Mouse (Mus musculus) CH12.LX (cell line): ENCODE data around the gene Col25a1. TPM values are rescaled to one million over a fixed set of nuclear protein-coding genes. Genes with fewer than 3 reads are reported as not detected.

Experiments
- DNase-seq: peaks from one replicate; pipeline ENCODE4 v3.0.0-alpha.2; 2013; ENCODE audit errors: extremely low read depth
- H3K27ac ChIP-seq: 2 replicates; pipeline ENCODE4 v1.5.1; 2012; ENCODE audit warnings: low read depth, mild to moderate bottlenecking, control low read depth, moderate library complexity; ENCODE audit not compliant: insufficient read depth
- H3K27me3 ChIP-seq: replicated peaks from 2 replicates; pipeline ENCODE3; 2012; ENCODE audit warnings: inconsistent platforms
- H3K36me3 ChIP-seq, 2 experiments: replicated peaks in 1 of 2; 2 replicates each; pipeline versions ENCODE3 to v1.6.1; 2012; ENCODE audit warnings: inconsistent platforms in 1 of 2, low read length in 1 of 2, mild to moderate bottlenecking in 1 of 2, mixed read lengths in 1 of 2, moderate library complexity in 1 of 2; ENCODE audit not compliant: control insufficient read depth in 1 of 2, insufficient read depth in 1 of 2
- H3K4me1 ChIP-seq, 2 experiments: 2 replicates each; pipeline ENCODE4 v1.6.1; 2012; ENCODE audit warnings: inconsistent platforms in 1 of 2, moderate library complexity in 1 of 2; ENCODE audit not compliant: insufficient read depth in 2 of 2, control insufficient read depth in 1 of 2
- H3K4me2 ChIP-seq: 2 replicates; pipeline ENCODE4 v1.6.1; 2012; ENCODE audit warnings: low read depth, mild to moderate bottlenecking, control low read depth; ENCODE audit not compliant: poor library complexity, insufficient read depth, severe bottlenecking
- H3K4me3 ChIP-seq, 3 experiments: fragments of 150-350 bp in 1 of 3; sonication (generic) in 1 of 3; replicated peaks in 1 of 3; 2 replicates each; pipeline versions ENCODE3 to v1.5.1; 2011 to 2012; ENCODE audit warnings: low read depth in 2 of 3, low read length in 2 of 3, mild to moderate bottlenecking in 2 of 3, moderate library complexity in 2 of 3, control low read depth in 1 of 3, improper control_type of control experiment in 1 of 3, inconsistent platforms in 1 of 3, mixed read lengths in 1 of 3; ENCODE audit not compliant: poor library complexity in 1 of 3
- H3K79me2 ChIP-seq: replicated peaks from 2 replicates; pipeline ENCODE4 v1.6.1; 2012; ENCODE audit warnings: mild to moderate bottlenecking, moderate library complexity; ENCODE audit not compliant: control insufficient read depth, poor library complexity, insufficient read depth, severe bottlenecking; ENCODE audit errors: extremely low read depth
- H3K9ac ChIP-seq: 2 replicates; pipeline ENCODE4 v1.6.1; 2012; ENCODE audit warnings: low read depth, mild to moderate bottlenecking, control low read depth, moderate library complexity; ENCODE audit not compliant: insufficient read depth
- H3K9me3 ChIP-seq: replicated peaks from 2 replicates; pipeline ENCODE3; 2012; ENCODE audit warnings: low read length, inconsistent platforms, mixed read lengths
- BHLHE40 ChIP-seq: IDR thresholded peaks from 2 replicates; pipeline ENCODE4 v1.6.1; 2011; ENCODE audit warnings: mild to moderate bottlenecking, low read depth, low read length, improper control_type of control experiment
- CHD2 ChIP-seq: IDR thresholded peaks from 2 replicates; pipeline ENCODE4 v1.6.1; 2011; ENCODE audit warnings: low read length, improper control_type of control experiment
- CTCF ChIP-seq, 2 experiments: IDR thresholded peaks in 1 of 2; conservative IDR thresholded peaks in 1 of 2; 2 replicates each; pipeline ENCODE4 v1.5.1; 2011 to 2012; ENCODE audit warnings: low read depth in 2 of 2, low read length in 2 of 2, improper control_type of control experiment in 1 of 2, inconsistent platforms in 1 of 2, mild to moderate bottlenecking in 1 of 2, moderate library complexity in 1 of 2
- ELF1 ChIP-seq: IDR thresholded peaks from 2 replicates; pipeline ENCODE4 v1.6.1; 2014; ENCODE audit warnings: low read depth, mild to moderate bottlenecking, inconsistent platforms, low read length, improper control_type of control experiment
- ETS1 ChIP-seq: conservative IDR thresholded peaks from 2 replicates; pipeline ENCODE4 v1.6.1; 2012; ENCODE audit warnings: low read depth, mild to moderate bottlenecking, inconsistent platforms, low read length, improper control_type of control experiment, moderate library complexity
- GABPA ChIP-seq: IDR thresholded peaks from 2 replicates; pipeline ENCODE4 v1.6.1; 2012; ENCODE audit warnings: low read depth, low read length, improper control_type of control experiment, inconsistent platforms; ENCODE audit not compliant: insufficient replicate concordance
- HCFC1 ChIP-seq: IDR thresholded peaks from 2 replicates; pipeline ENCODE4 v1.6.1; 2012; ENCODE audit warnings: low read depth, mild to moderate bottlenecking, inconsistent platforms, low read length, improper control_type of control experiment
- JUND ChIP-seq: conservative IDR thresholded peaks from 2 replicates; pipeline ENCODE4 v1.6.1; 2011; ENCODE audit warnings: low read depth, low read length, improper control_type of control experiment
- KAT2A ChIP-seq: IDR thresholded peaks from 2 replicates; pipeline ENCODE4 v1.6.1; 2012; ENCODE audit warnings: low read length, improper control_type of control experiment, inconsistent platforms; ENCODE audit not compliant: insufficient replicate concordance
- MAFK ChIP-seq: IDR thresholded peaks from 2 replicates; pipeline ENCODE4 v1.6.1; 2011; ENCODE audit warnings: low read length, improper control_type of control experiment; ENCODE audit not compliant: insufficient replicate concordance
- MAX ChIP-seq: IDR thresholded peaks from 2 replicates; pipeline ENCODE4 v1.6.1; 2011; ENCODE audit warnings: low read length, improper control_type of control experiment
- MEF2A ChIP-seq: IDR thresholded peaks from 2 replicates; pipeline ENCODE4 v1.6.1; 2014; ENCODE audit warnings: low read depth, mild to moderate bottlenecking, inconsistent platforms, low read length, improper control_type of control experiment, borderline replicate concordance
- POLR2A ChIP-seq: IDR thresholded peaks from 2 replicates; pipeline ENCODE4 v1.6.1; 2011; ENCODE audit warnings: low read depth, mild to moderate bottlenecking, improper control_type of control experiment, low read length
- POLR2AphosphoS2 ChIP-seq: IDR thresholded peaks from 2 replicates; pipeline ENCODE4 v1.6.1; 2011; ENCODE audit warnings: low read depth, low read length, improper control_type of control experiment
- TBP ChIP-seq: conservative IDR thresholded peaks from 2 replicates; pipeline ENCODE4 v1.6.1; 2011; ENCODE audit warnings: low read depth, low read length, improper control_type of control experiment
- USF1 ChIP-seq: IDR thresholded peaks from 2 replicates; pipeline ENCODE4 v1.6.1; 2014; ENCODE audit warnings: low read depth, mild to moderate bottlenecking, inconsistent platforms, low read length, improper control_type of control experiment
- USF2 ChIP-seq: conservative IDR thresholded peaks from 2 replicates; pipeline ENCODE4 v1.6.1; 2011; ENCODE audit warnings: low read depth, low read length, improper control_type of control experiment
- ZC3H11A ChIP-seq: IDR thresholded peaks from 2 replicates; pipeline ENCODE4 v1.6.1; 2012; ENCODE audit warnings: low read depth, mild to moderate bottlenecking, inconsistent platforms, low read length, improper control_type of control experiment
- ZKSCAN1 ChIP-seq: IDR thresholded peaks from 2 replicates; pipeline ENCODE4 v1.6.1; 2012; ENCODE audit warnings: low read depth, inconsistent platforms, low read length, improper control_type of control experiment, borderline replicate concordance
- ZMIZ1 ChIP-seq: IDR thresholded peaks from 2 replicates; pipeline ENCODE4 v1.6.1; 2012; ENCODE audit warnings: low read depth, mild to moderate bottlenecking, inconsistent platforms, low read length, improper control_type of control experiment
- ZNF384 ChIP-seq: IDR thresholded peaks from 2 replicates; pipeline ENCODE4 v1.6.1; 2012; ENCODE audit warnings: low read depth, low read length, improper control_type of control experiment, inconsistent platforms
- dilution Hi-C: fragments of 300-500 bp; cut with MboI; formaldehyde crosslinking; loops from 2 replicates; pipeline ENCODE4 v1.14.3; 2020; ENCODE audit warnings: low sequenced_read_pairs; ENCODE audit not compliant: extremely low pct_unique_long_range_greater_than_20kb, extremely low pct_ligation_motif_present
- in situ Hi-C: fragments of 300-500 bp; cut with MboI; formaldehyde crosslinking; loops from 3 replicates; pipeline ENCODE4 v1.14.3; 2019; ENCODE audit warnings: low sequenced_read_pairs, low pct_ligation_motif_present, low pct_unique_long_range_greater_than_20kb, mixed read lengths
- polyA plus RNA-seq: library from polyadenylated mRNA; unstranded; fragments of >175 nt; gene quantifications from 2 replicates; pipeline ENCODE4 v1.2.1, GENCODE M21; 2012; ENCODE audit warnings: low read depth; ENCODE audit not compliant: insufficient read length
- total RNA-seq, 2 experiments: library from RNA; depleted of rRNA; stranded (reverse); fragments of 300-350 nt in 1 of 2; fragments of >200 nt in 1 of 2; gene quantifications; 2 replicates each; pipeline ENCODE4 v1.2.3; 2012 to 2014

Gene Col25a1
- total and polyA plus RNA-seq, 3 experiments = not detected

- Histone ChIP-seq H3K27me3 (no peaks in the 10 kb centered on the region), H3K4me1 (no peaks in the 10 kb centered on the region), H3K4me3 (no peak overlapping the region), H3K27ac (no peak overlapping the region), H3K9me3 (no peaks in the 10 kb centered on the region), H3K4me2 (no peak overlapping the region), H3K9ac (no peak overlapping the region), H3K36me3 (no peaks in the 10 kb centered on the region), H3K79me2 (no peaks in the 10 kb centered on the region)
- in situ Hi-C loops = no loop called here
- TF ChIP-seq ZC3H11A (no peak), HCFC1 (no peak), POLR2AphosphoS2 (no peak), ZMIZ1 (no peak), CHD2 (no peak), USF1 (no peak), ETS1 (no peak), ZNF384 (no peak), TBP (no peak), BHLHE40 (no peak), POLR2A (no peak), GABPA (no peak), ZKSCAN1 (no peak), MAFK (no peak), JUND (no peak)
- DNase-seq = no peak
- dilution Hi-C loops = no loop called here
Measured at GRCm38 (mm10) chr3:130473211-130473768, 342.0 kb downstream of the Col25a1 start.

- no peak for DNase-seq
- dilution Hi-C loops = no loop called here
- Histone ChIP-seq H3K9me3 (no peaks in the 10 kb centered on the region), H3K4me1 (no peaks in the 10 kb centered on the region), H3K4me3 (no peak overlapping the region), H3K27me3 (no peaks in the 10 kb centered on the region), H3K9ac (no peak overlapping the region), H3K27ac (no peak overlapping the region), H3K79me2 (no peaks in the 10 kb centered on the region), H3K36me3 (no peaks in the 10 kb centered on the region), H3K4me2 (no peak overlapping the region; the same call in 1 of the 2 replicates)
- TF ChIP-seq KAT2A = no peak
- no peak for TF ChIP-seq CTCF (conservative IDR thresholded peaks at IDR 0.05 in 1 of 2, IDR thresholded peaks at IDR 0.05 in 1 of 2; ENCODE audit: low read depth in 2 of 2, low read length in 2 of 2)
- no peak for TF ChIP-seq HCFC1
- TF ChIP-seq MEF2A = no peak
- no peak for TF ChIP-seq POLR2AphosphoS2
- no peak for TF ChIP-seq ZMIZ1
- no peak for TF ChIP-seq MAX
- no peak for TF ChIP-seq USF2
- TF ChIP-seq ELF1 = no peak
- in situ Hi-C loops = no loop called here
Measured at GRCm38 (mm10) chr3:130473970-130474369, 342.7 kb downstream of the Col25a1 start.
